Mouse (Mus musculus) CD4-positive naive resting alpha-beta T cell, adult 76 days (primary cell): ENCODE data around the gene H2-T23. TPM values are rescaled to one million over a fixed set of nuclear protein-coding genes. Genes with fewer than 3 reads are reported as not detected.

ENCODE experiments used
- total RNA-seq: library from RNA; stranded (reverse); gene quantifications from one replicate; pipeline ENCODE4 v1.2.4, GENCODE M21; 2023

H2-T23 gene
- 257 TPM for total RNA-seq

DNA sequence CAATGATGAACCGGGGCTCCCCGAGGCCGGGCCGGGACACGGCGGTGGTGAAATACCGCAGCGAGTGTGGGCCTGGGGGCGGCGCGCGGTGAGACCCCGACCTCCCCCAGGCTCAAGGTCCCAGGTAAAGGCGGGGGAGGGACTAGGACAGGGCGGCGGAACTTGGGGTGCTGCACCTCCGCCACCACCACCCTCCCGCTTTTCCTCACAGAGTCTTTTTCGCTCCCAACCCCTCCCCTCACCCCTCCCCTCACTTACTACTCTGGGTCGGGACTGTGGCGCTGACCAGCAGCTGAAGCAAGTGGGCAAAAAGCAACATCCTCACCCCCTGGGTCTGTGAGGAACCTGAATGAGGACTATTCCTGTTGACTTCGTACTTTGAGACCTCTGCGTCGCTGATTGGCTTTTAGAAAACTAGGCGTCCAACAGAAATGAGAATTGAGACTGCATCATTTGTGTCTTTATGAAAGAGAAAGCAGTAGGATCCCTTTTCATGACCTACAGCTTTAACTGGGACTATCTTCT lies at the start of gene H2-T23:
TSS of gene H2-T23 (minus strand) at position 505 of the 525 bp plus-strand sequence.

DNA sequence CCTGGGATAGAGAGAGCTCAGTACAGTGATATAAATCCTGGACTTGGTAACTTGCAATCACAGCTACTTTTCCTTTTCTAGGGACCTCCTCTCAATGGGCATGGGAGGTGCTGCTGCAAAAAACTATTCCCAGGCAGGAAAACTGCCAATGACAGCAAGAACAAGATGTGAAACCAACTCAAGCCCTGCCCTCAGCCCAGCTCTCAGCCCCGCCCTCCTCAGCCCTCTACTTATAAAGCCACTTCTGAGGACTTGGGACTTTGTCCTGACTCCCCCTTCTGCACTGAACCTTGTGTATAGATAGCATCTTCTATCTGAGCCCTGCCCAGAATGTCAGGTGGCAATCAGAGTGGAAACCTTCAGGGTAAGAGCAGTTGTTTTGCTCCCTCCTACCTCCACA lies 25.7 kb upstream of the H2-T23 start, which contains the start of gene Gm11127:
TSS of gene Gm11127 (minus strand) at position 10 of the 400 bp plus-strand sequence.

DNA sequence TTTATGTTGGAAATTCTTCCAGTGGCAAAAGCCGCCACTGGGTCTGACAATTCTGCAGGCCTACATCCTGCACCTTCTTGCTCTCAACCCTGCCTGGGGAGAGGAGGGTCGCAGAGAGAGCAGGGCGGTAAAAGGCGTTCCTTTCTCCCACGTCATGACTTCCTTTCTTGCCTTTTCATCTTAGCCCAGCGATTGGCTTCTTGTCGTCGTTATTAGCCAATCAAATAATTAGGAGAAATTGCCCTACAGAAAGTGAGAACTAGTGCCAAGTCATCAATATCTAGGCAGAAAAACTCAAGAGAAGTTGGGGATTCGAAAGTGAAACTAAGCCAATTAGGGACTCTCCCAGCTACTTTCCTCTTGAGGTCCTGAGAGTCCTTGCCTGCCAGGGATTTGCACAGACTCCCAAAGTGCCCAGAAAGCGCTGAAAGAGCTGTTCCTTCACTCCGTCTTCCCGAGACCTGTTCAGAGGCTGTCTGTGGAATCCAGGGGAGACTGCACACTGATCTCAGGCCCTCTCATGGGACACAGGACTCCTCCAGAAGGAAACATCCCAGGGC lies 10.0 kb upstream of the H2-T23 start, which contains the start of the genes H2-T22 and Gm6034:
TSS of gene H2-T22 (minus strand) at position 138 of the 560 bp plus-strand sequence.
TSS of gene Gm6034 (plus strand) at position 352 of the 560 bp plus-strand sequence.

DNA sequence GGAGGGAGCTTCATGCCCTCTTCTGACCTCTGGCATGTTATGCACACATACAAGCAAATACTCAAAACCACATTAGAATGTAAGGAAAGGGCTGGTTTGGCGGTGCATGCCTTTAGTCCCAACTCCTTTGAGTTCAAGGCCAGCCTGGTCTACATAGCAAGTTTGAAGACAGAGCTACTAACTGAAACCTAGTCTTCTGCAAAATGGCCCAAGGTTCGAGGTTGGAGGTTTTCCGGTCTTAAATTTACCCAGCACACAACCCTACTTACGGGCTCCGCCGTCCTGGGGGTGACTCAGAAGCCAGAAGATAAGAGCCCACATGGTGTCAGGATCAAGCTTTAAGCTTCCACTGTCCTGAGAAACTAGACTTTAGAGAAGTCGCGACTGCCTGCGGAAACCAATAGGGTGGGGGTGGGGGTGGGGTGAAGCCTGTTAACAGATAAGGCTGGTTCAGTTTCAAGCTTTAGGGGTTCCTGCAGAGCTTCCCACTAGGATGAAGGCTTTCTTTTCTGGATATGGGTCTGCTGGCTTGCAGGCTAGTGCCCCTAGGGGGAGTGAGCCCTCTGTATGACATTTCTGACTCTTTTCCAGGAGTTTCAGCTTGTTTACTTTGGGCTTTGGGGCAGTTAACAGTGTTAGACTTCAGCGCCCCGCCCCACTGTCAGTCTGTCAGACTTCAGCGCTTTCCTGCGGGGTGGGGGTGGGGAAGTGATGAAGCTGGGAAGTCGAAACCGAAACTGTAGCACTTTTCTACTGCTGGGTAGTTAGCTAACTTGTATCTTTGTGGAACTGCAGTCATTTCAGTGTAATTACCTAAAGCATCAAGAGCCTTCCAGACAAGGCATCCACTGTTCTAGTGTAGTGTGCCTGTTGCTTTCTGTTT lies 12.2 kb downstream of the H2-T23 start, which contains the start of gene H2-T24:
TSS of gene H2-T24 (minus strand) at position 370 of the 883 bp plus-strand sequence.

Other genes with a start within 250 kb of the H2-T23 start
- gene Ier3, start 211.2 kb downstream of the H2-T23 start, total RNA-seq, result 2.2 TPM
- 30.4 TPM for gene Flot1, start 209.6 kb downstream of the H2-T23 start, total RNA-seq
- gene Tubb5, start 194.5 kb downstream of the H2-T23 start, total RNA-seq, result 454 TPM
- 59.9 TPM for gene Mdc1, start 191.3 kb downstream of the H2-T23 start, total RNA-seq
- 20.2 TPM for gene Nrm, start 171.5 kb downstream of the H2-T23 start, total RNA-seq
- 210 TPM for gene Ppp1r18, start 167.3 kb downstream of the H2-T23 start, total RNA-seq
- 91.4 TPM for gene Dhx16, start 153.0 kb downstream of the H2-T23 start, total RNA-seq
- 24.5 TPM for gene 2310061I04Rik, start 135.4 kb downstream of the H2-T23 start, total RNA-seq
- gene Atat1, start 122.8 kb downstream of the H2-T23 start, total RNA-seq, result 8.4 TPM
- gene Mrps18b, start 116.5 kb downstream of the H2-T23 start, total RNA-seq, result 69.2 TPM
- gene Ppp1r10, start 116.4 kb downstream of the H2-T23 start, total RNA-seq, result 129 TPM
- 136 TPM for gene Abcf1, start 63.1 kb downstream of the H2-T23 start, total RNA-seq
- gene Gnl1, start 53.0 kb downstream of the H2-T23 start, total RNA-seq, result 64.9 TPM
- 61.8 TPM for gene Prr3, start 52.6 kb downstream of the H2-T23 start, total RNA-seq
- gene H2-T24, start 12.3 kb downstream of the H2-T23 start, total RNA-seq, result 23.7 TPM
- gene H2-T22, start 9.9 kb upstream of the H2-T23 start, total RNA-seq, result 190 TPM
- gene Gm6034, start 10.1 kb upstream of the H2-T23 start, total RNA-seq, result 1.1 TPM
- 70.7 TPM for gene Gm11127, start 25.5 kb upstream of the H2-T23 start, total RNA-seq
- gene Gm19684, start 88.8 kb upstream of the H2-T23 start, total RNA-seq, result 9.2 TPM
- gene Gm7030, start 96.6 kb upstream of the H2-T23 start, total RNA-seq, result 10.3 TPM
- 0.88 TPM for gene Gm8909, start 135.7 kb upstream of the H2-T23 start, total RNA-seq
- 0.44 TPM for gene H2-T3, start 157.4 kb upstream of the H2-T23 start, total RNA-seq
- 72.8 TPM for gene Rpp21, start 225.2 kb upstream of the H2-T23 start, total RNA-seq
- gene Trim39, start 239.4 kb upstream of the H2-T23 start, total RNA-seq, result 88.5 TPM